Mouse (Mus musculus) stomach, postnatal 0 days (tissue): ENCODE data around the gene Dagla. TPM values are rescaled to one million over a fixed set of nuclear protein-coding genes. Genes with fewer than 3 reads are reported as not detected.

ENCODE experiments used
- ATAC-seq: fragments of 200-750 bp; cut with Nextera tagmentation; 2 replicates; pipeline ENCODE4 v1.8.0; 2017; ENCODE audit not compliant: low FRiP score, low TSS enrichment
- DNase-seq: peaks from one replicate; pipeline ENCODE4 v3.0.0-alpha.2; 2016; ENCODE audit warnings: low spot score
- H3K27ac ChIP-seq: fragments of 300-500 bp; sonication (generic); replicated peaks from 2 replicates; pipeline ENCODE4 v1.5.1; 2014; ENCODE audit warnings: mild to moderate bottlenecking, control low read depth
- H3K27me3 ChIP-seq: fragments of 300-500 bp; sonication (generic); 2 replicates; pipeline ENCODE4 v1.6.1; 2014; ENCODE audit warnings: low read length; ENCODE audit not compliant: control insufficient read depth, insufficient read depth
- H3K36me3 ChIP-seq: fragments of 300-500 bp; sonication (generic); 2 replicates; pipeline ENCODE4 v1.6.1; 2014; ENCODE audit warnings: low read length, mixed read lengths; ENCODE audit not compliant: control insufficient read depth, insufficient read depth
- H3K4me1 ChIP-seq: fragments of 300-500 bp; sonication (generic); replicated peaks from 2 replicates; pipeline ENCODE4 v1.6.1; 2014; ENCODE audit warnings: antibody characterized with exemption; ENCODE audit not compliant: control insufficient read depth, insufficient read depth
- H3K4me2 ChIP-seq: fragments of 300-500 bp; sonication (generic); replicated peaks from 2 replicates; pipeline ENCODE4 v1.6.1; 2014; ENCODE audit warnings: low read depth, mild to moderate bottlenecking, control low read depth, moderate library complexity
- H3K4me3 ChIP-seq: fragments of 300-500 bp; sonication (generic); 2 replicates; pipeline ENCODE4 v1.5.1; 2014; ENCODE audit warnings: low read depth, low read length, control low read depth
- H3K9ac ChIP-seq: fragments of 300-500 bp; sonication (generic); 2 replicates; pipeline ENCODE4 v1.6.1; 2014; ENCODE audit warnings: mild to moderate bottlenecking, low read length, control low read depth, mixed read lengths
- H3K9me3 ChIP-seq: fragments of 300-500 bp; sonication (generic); 2 replicates; pipeline ENCODE4 v1.6.1; 2016; ENCODE audit warnings: low read length; ENCODE audit not compliant: control insufficient read depth
- CTCF ChIP-seq: IDR thresholded peaks from 2 replicates; pipeline ENCODE4 v1.5.1; 2016; ENCODE audit warnings: antibody characterized with exemption, low read depth, mild to moderate bottlenecking, moderate library complexity
- EP300 ChIP-seq: optimal IDR thresholded peaks from 2 replicates; pipeline ENCODE3; 2016; ENCODE audit warnings: antibody characterized with exemption
- WGBS: fragments of 180-500 bp; shearing (Covaris S2); extraction: QIAGEN DNeasy Blood & Tissue Kit; methylation state at CpG from one replicate; pipeline ENCODE4 v1.1.7; 2014; 5-methylcytosine and 5-hydroxymethylcytosine counted together
- polyA plus RNA-seq: library from polyadenylated mRNA; unstranded; fragments of >200 nt; fragmentation: Nextera tagmentation; extraction: Ambion mirVana; gene quantifications from 2 replicates; pipeline ENCODE4 v1.2.1, GENCODE M21; 2015

Dagla gene
- polyA plus RNA-seq, 1 experiment from 2014 or later, result 1.3 TPM

DNA sequence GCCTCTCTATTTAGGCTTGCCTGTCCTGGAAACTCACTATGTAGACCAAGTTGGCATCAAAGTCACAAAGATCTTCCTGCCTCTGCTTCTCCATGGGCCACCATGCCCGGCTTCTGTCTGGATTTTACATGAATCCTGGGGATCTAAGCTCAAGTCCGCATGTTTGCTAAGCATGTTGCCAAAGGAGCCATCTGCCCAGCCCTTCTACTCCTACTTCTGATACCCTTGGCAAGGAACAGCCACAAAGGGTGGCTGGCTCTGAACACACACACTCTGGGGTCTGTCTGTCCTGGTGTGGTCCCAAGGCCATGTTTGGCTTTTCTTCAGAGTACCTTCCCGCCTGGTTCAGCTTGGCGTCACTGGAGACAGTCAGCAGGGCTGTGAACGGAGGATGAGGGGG, 2.7 kb upstream of the Dagla start:
- TF ChIP-seq CTCF (no peak), EP300 (no peak)
- no peak for ATAC-seq
- DNase-seq, result no peak
- H3K27me3 ChIP-seq, result no peaks in the 10 kb centered on the region
- H3K4me2 ChIP-seq, result no peak overlapping the region
- H3K9me3 ChIP-seq, result no peaks in the 10 kb centered on the region
- WGBS, result 78% methylated on average over 5 of the region's 5 CpGs
- H3K9ac ChIP-seq, result no peak overlapping the region
- H3K4me1 ChIP-seq, result peaks cover 5% of the 10 kb centered on the region; the same call in 1 of the 2 replicates
- H3K4me3 ChIP-seq, result no peak overlapping the region
- H3K27ac ChIP-seq, result no peak overlapping the region
- no peaks in the 10 kb centered on the region for H3K36me3 ChIP-seq

DNA sequence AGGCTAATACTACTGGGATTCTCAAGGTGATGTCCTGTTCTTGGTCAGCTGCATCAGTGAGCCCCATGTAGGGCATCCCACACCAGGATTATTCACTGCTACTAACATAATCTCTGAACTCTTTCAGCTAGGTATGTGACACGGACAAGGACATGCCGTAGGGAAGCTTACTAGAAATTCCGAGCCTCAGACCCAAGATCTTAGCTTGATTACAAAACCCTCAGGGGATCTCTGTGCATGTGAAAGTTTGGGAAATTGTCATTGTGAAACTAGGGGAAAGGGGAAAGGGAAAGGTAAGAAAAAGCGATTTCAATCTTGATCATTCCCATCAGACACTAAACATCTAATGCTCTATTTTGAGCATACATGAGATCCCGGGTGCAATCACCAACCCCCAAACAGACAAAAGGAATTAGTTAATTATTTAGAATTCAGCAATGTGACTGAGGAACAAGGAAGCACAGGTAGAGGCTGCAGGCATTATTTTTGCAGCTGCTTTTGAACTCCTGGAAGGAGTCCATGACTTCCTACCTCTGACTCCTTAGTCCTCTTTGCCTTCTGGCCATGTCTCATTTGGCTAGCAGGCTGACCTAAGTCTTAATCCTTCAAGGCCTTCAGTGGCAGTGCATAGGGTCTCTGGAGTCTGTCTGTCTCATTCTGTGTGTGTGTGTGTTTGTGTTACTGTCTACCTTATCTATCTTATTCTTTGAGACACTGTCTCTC, 2.0 kb upstream of the Dagla start:
- Histone ChIP-seq H3K9me3 (no peaks in the 10 kb centered on the region), H3K27ac (no peak overlapping the region), H3K36me3 (no peaks in the 10 kb centered on the region), H3K4me3 (no peak overlapping the region), H3K4me1 (peaks cover 5% of the 10 kb centered on the region; the same call in 1 of the 2 replicates), H3K4me2 (no peak overlapping the region), H3K27me3 (no peaks in the 10 kb centered on the region), H3K9ac (no peak overlapping the region)
- DNase-seq, result no peak
- WGBS, result 80% methylated on average over 5 of the region's 5 CpGs
- no peak for ATAC-seq
- TF ChIP-seq CTCF (no peak), EP300 (no peak)

DNA sequence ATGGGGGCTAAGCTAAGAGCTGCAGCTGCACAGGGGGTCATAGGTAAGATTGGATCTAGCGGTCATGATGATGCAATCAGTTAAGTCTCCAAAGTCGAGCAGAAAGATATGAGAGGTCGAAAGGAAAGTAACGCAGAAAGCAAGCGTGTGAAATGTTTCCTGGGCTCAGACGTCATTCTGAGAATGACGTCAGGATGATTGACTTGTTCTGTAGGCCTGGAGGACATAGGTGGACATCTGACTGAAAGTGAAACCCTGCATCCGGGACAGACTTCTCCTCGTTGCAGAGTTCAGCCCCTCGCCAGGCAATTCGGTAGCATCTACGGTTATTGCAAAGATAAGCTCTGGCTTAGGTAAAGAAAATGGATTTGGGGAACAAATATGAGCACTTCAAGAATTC, 963 bp upstream of the Dagla start:
- Histone ChIP-seq H3K27ac (no peak overlapping the region), H3K9me3 (no peaks in the 10 kb centered on the region), H3K36me3 (no peaks in the 10 kb centered on the region), H3K9ac (no peak overlapping the region), H3K4me3 (no peak overlapping the region), H3K4me1 (peaks cover 5% of the 10 kb centered on the region; the same call in 1 of the 2 replicates), H3K4me2 (no peak overlapping the region), H3K27me3 (no peaks in the 10 kb centered on the region)
- ATAC-seq (no peak), DNase-seq (no peak)
- TF ChIP-seq CTCF (no peak), EP300 (no peak)
- WGBS, result 65% methylated on average over 12 of the region's 12 CpGs

DNA sequence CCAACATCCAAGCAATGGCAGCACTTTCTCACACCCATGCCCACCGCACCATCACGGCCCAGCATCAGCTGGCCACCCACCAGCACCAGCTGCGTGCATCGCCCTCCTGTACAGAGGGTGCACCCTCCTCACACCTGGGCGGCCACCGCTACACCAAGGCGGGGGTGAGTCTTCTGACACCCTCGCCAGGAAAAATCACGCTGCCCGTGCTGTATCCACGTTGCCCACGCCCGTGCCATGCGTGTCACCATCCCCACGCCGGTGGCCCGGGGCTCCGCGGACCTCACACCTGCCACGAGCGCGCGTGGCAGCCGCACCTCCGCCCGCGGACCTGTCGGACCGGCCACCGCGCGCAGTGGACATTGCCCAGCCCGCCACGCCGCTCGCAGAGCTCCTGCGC, 282 bp downstream of the Dagla start:
- ATAC-seq (0 out of 2 replicates have a peak, but pooled peaks have one; percentile 8), DNase-seq (no peak)
- H3K9ac ChIP-seq, result peak overlapping the region; percentile 77
- H3K36me3 ChIP-seq, result no peaks in the 10 kb centered on the region
- peaks cover 5% of the 10 kb centered on the region; the same call in 1 of the 2 replicates for H3K4me1 ChIP-seq
- peak overlapping the region; percentile 70 for H3K4me3 ChIP-seq
- no peak for TF ChIP-seq CTCF
- TF ChIP-seq EP300, result no peak
- peak overlapping the region; percentile 99 for H3K4me2 ChIP-seq
- H3K9me3 ChIP-seq, result no peaks in the 10 kb centered on the region
- no peaks in the 10 kb centered on the region for H3K27me3 ChIP-seq
- 0 out of 2 replicates have a peak overlapping the region, but pooled peaks have one; percentile 18 for H3K27ac ChIP-seq
- 5% methylated on average over 29 of the region's 37 CpGs for WGBS

DNA sequence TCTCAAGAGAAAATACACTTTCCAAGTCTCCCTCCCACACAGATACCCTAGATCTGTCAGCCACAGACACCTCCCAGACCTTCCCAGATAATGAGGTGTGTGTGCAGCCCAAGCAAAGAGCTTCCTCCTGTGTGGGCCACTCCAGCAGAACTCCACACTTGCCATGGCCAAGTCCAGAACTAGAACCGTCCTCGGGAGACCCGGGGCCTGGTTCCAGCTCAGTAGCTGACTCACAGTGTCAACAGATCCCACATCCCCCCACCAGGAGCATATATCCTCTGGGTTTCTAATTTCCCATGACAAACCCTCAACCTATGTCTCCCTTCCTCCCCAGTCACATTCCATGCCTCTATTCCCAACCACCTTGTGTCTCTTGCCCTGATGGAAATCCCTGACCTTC, 1.8 kb downstream of the Dagla start:
- Histone ChIP-seq H3K4me2 (no peak overlapping the region), H3K4me1 (peaks cover 6% of the 10 kb centered on the region; the same call in 1 of the 2 replicates), H3K27ac (no peak overlapping the region), H3K27me3 (no peaks in the 10 kb centered on the region), H3K9ac (no peak overlapping the region), H3K36me3 (no peaks in the 10 kb centered on the region), H3K9me3 (no peaks in the 10 kb centered on the region), H3K4me3 (no peak overlapping the region)
- WGBS, result 82% methylated on average over 3 of the region's 3 CpGs
- DNase-seq, result no peak
- no peak for ATAC-seq
- TF ChIP-seq EP300 (no peak), CTCF (no peak)

DNA sequence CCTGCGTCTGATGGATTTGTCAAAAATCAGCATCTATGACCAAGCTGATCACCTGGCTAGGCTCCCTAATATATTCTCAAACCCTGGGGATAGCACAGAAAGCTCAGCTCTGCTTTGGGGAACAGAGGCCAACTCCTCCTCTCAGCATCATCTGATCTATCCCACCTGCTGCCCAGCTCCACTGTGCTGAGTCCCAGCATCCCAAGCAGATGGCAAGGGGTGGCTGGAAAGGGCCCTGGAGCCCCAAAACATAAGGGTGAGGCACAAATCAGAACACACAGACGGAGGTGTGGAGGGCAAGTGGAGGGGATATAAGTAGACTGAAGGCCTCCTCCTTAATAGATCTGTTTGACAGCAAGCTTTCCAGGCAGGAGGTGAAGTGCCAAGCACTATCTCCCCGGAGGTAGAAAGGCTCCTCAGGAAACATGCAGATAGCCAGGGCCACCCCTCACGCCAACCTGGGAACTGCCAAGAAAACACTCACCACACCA, 2.8 kb downstream of the Dagla start:
- 69% methylated on average over 4 of the region's 4 CpGs for WGBS
- DNase-seq (no peak), ATAC-seq (no peak)
- Histone ChIP-seq H3K27me3 (no peaks in the 10 kb centered on the region), H3K27ac (no peak overlapping the region), H3K9ac (no peak overlapping the region), H3K4me3 (no peak overlapping the region), H3K4me2 (no peak overlapping the region), H3K4me1 (peaks cover 8% of the 10 kb centered on the region), H3K9me3 (no peaks in the 10 kb centered on the region), H3K36me3 (no peaks in the 10 kb centered on the region)
- TF ChIP-seq EP300 (no peak), CTCF (no peak)
